Mouse (Mus musculus) liver, adult 2 months (tissue): ENCODE results near the gene Taok1.

Experiments used
- CTCF ChIP-seq: fragments of 200-500 bp; IDR thresholded peaks from 2 replicates; pipeline ENCODE4 v1.5.1; 2011; ENCODE audit warnings: low read depth, low read length, control low read depth
- POLR2A ChIP-seq: fragments of 200-500 bp; IDR thresholded peaks from 2 replicates; pipeline ENCODE4 v1.6.1; 2011; ENCODE audit warnings: low read length, control low read depth; ENCODE audit not compliant: insufficient read depth; ENCODE audit errors: extremely low read depth

DNA sequence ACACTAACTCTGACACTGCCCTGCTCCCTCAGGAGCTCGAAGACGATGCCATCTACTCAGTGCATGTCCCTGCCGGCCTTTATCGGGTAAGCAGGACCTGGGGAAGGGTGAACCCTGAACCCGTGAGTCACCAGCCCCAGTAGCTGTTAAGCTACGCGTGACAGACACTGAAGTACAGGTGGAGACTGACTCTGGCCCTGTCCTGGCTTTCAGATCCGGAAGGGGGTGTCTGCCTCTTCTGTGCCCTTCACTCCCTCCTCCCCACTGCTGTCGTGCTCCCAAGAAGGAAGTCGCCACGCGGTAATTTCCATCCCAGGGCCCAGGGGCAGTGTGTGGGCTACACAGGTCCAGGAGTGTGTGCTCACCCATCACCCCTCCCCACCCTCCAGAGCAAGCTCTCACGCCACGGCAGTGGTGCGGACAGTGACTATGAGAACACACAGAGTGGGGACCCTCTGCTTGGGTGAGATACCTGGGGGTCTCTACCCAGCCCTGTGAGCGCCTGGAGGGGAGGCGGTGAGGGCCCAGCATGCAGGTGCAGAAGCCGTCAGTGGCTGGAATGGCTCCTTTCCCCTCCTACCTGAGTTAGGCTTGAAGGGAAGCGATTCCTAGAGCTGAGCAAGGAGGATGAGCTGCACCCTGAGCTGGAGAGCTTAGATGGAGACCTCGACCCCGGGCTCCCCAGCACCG is 102.2 kb downstream of the Taok1 start:
- no peak for TF ChIP-seq CTCF
- TF ChIP-seq POLR2A = no peak
